Mouse (Mus musculus) lung, postnatal 0 days (tissue): ENCODE measurements around the gene Hs3st1. TPM values are rescaled to one million over a fixed set of nuclear protein-coding genes. Genes with fewer than 3 reads are reported as not detected.
A peak's percentile ranks its signal among the peaks of the same experiment; 100 is the strongest.

Experiments
- ATAC-seq: fragments of 200-750 bp; cut with Nextera tagmentation; 2 replicates; pipeline ENCODE4 v1.8.0; 2017; ENCODE audit warnings: moderate library complexity
- DNase-seq: peaks from one replicate; pipeline ENCODE4 v3.0.0-alpha.2; 2016; ENCODE audit warnings: low spot score
- H3K27ac ChIP-seq: fragments of 300-500 bp; sonication (generic); 2 replicates; pipeline ENCODE4 v1.5.1; 2014; ENCODE audit warnings: antibody characterized with exemption, mild to moderate bottlenecking, low read length, mixed read lengths
- H3K27me3 ChIP-seq: fragments of 300-500 bp; sonication (generic); replicated peaks from 2 replicates; pipeline ENCODE4 v1.6.1; 2014; ENCODE audit warnings: low read length, mixed read lengths; ENCODE audit not compliant: insufficient read depth
- H3K36me3 ChIP-seq: fragments of 300-500 bp; sonication (generic); 2 replicates; pipeline ENCODE4 v1.6.1; 2014; ENCODE audit warnings: low read length, mixed read lengths; ENCODE audit not compliant: insufficient read depth
- H3K4me1 ChIP-seq: fragments of 300-500 bp; sonication (generic); 2 replicates; pipeline ENCODE4 v1.6.1; 2014; ENCODE audit warnings: antibody characterized with exemption, low read depth, low read length, mixed read lengths; ENCODE audit not compliant: insufficient read depth
- H3K4me2 ChIP-seq: fragments of 300-500 bp; sonication (generic); replicated peaks from 2 replicates; pipeline ENCODE4 v1.6.1; 2014; ENCODE audit warnings: low read depth, mild to moderate bottlenecking, low read length, moderate library complexity, mixed read lengths
- H3K4me3 ChIP-seq: fragments of 300-500 bp; sonication (generic); 2 replicates; pipeline ENCODE4 v1.5.1; 2014; ENCODE audit warnings: low read depth, low read length
- H3K9ac ChIP-seq: fragments of 300-500 bp; sonication (generic); replicated peaks from 2 replicates; pipeline ENCODE4 v1.6.1; 2014; ENCODE audit warnings: low read depth, mild to moderate bottlenecking
- H3K9me3 ChIP-seq: fragments of 300-500 bp; sonication (generic); 2 replicates; pipeline ENCODE4 v1.6.1; 2016; ENCODE audit warnings: low read length, mixed read lengths
- CTCF ChIP-seq: IDR thresholded peaks from 2 replicates; pipeline ENCODE4 v1.5.1; 2016; ENCODE audit warnings: antibody characterized with exemption, mild to moderate bottlenecking
- EP300 ChIP-seq: IDR thresholded peaks from 2 replicates; pipeline ENCODE4 v1.6.1; 2016; ENCODE audit warnings: antibody characterized with exemption, mild to moderate bottlenecking, control low read depth
- WGBS: fragments of 180-500 bp; shearing (Covaris S2); extraction: QIAGEN DNeasy Blood & Tissue Kit; methylation state at CpG from one replicate; pipeline ENCODE4 v1.1.7; 2014; 5-methylcytosine and 5-hydroxymethylcytosine counted together
- polyA plus RNA-seq: library from polyadenylated mRNA; unstranded; fragments of >200 nt; fragmentation: Nextera tagmentation; extraction: Ambion mirVana; gene quantifications from 2 replicates; pipeline ENCODE4 v1.2.1, GENCODE M21; 2015

Hs3st1 gene
- polyA plus RNA-seq, 1 experiment from 2014 or later = 17.5 TPM

- Histone ChIP-seq H3K27ac (no peak overlapping the region), H3K27me3 (no peaks in the 10 kb centered on the region), H3K9ac (no peak overlapping the region), H3K4me3 (no peak overlapping the region), H3K36me3 (no peaks in the 10 kb centered on the region), H3K4me2 (no peak overlapping the region), H3K4me1 (no peaks in the 10 kb centered on the region), H3K9me3 (no peaks in the 10 kb centered on the region)
- ATAC-seq (no peak), DNase-seq (no peak)
- no peak for TF ChIP-seq CTCF
- TF ChIP-seq EP300 = no peak
- 86% methylated on average over 2 of the region's 2 CpGs for WGBS
Observed at GRCm38 (mm10) chr5:39613534-39613933, 141.7 kb downstream of the Hs3st1 start.

- WGBS = 48% methylated on average over 2 of the region's 2 CpGs
- no peak overlapping the region for H3K27ac ChIP-seq
- DNase-seq (peak; percentile 9), ATAC-seq (no peak)
- H3K27me3 ChIP-seq = no peaks in the 10 kb centered on the region
- no peak overlapping the region for H3K4me2 ChIP-seq
- no peaks in the 10 kb centered on the region for H3K9me3 ChIP-seq
- H3K36me3 ChIP-seq = no peaks in the 10 kb centered on the region
- no peak for TF ChIP-seq CTCF
- no peak for TF ChIP-seq EP300
- H3K4me1 ChIP-seq = no peaks in the 10 kb centered on the region
- H3K4me3 ChIP-seq = no peak overlapping the region
- no peak overlapping the region for H3K9ac ChIP-seq
Observed at GRCm38 (mm10) chr5:39612240-39612639, 143.0 kb downstream of the Hs3st1 start.

- Histone ChIP-seq H3K4me2 (no peak overlapping the region), H3K4me3 (no peak overlapping the region), H3K9me3 (no peaks in the 10 kb centered on the region), H3K9ac (no peak overlapping the region), H3K36me3 (no peaks in the 10 kb centered on the region), H3K27ac (no peak overlapping the region), H3K27me3 (no peaks in the 10 kb centered on the region), H3K4me1 (no peaks in the 10 kb centered on the region)
- TF ChIP-seq EP300 (no peak), CTCF (no peak)
- ATAC-seq (no peak), DNase-seq (no peak)
- 54% methylated on average over 1 of the region's 1 CpGs for WGBS
Observed at GRCm38 (mm10) chr5:39608260-39608659, 147.0 kb downstream of the Hs3st1 start.

DNA sequence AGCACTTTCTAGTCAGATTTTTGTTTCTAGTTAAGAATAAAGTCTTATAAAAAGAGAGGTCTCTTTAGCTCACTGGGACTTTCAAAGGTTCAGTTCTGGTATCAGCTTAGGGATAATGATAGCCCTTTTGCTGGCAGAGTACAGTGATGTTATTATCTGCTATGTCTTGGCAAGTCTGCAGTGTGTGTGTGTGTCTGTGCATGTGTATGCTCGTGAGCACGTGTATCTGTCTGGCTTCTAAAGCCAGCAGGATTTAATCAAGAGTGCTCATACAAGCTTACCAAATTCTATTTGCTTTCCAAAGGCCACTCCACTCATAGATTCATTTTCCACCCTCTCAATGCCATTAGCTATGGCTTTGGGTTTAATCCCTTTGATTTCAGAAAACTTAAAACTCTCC lies 160.5 kb downstream of the Hs3st1 start:
- H3K9ac ChIP-seq = no peak overlapping the region
- H3K27ac ChIP-seq = no peak overlapping the region
- H3K9me3 ChIP-seq = no peaks in the 10 kb centered on the region
- H3K4me1 ChIP-seq = no peaks in the 10 kb centered on the region
- ATAC-seq = no peak
- TF ChIP-seq CTCF = no peak
- TF ChIP-seq EP300 = no peak
- H3K36me3 ChIP-seq = no peaks in the 10 kb centered on the region
- no peak overlapping the region for H3K4me2 ChIP-seq
- no peak overlapping the region for H3K4me3 ChIP-seq
- WGBS = 54% methylated on average over 2 of the region's 2 CpGs
- no peak for DNase-seq
- no peaks in the 10 kb centered on the region for H3K27me3 ChIP-seq
